Mouse (Mus musculus) CH12.LX (cell line): ENCODE results near the gene Slc7a6.
A peak's percentile ranks its signal among the peaks of the same experiment; 100 is the strongest.

Experiments
- BHLHE40 ChIP-seq: IDR thresholded peaks from 2 replicates; pipeline ENCODE4 v1.6.1; 2011; ENCODE audit warnings: mild to moderate bottlenecking, low read depth, low read length, improper control_type of control experiment
- CTCF ChIP-seq, 2 experiments: IDR thresholded peaks in 1 of 2; conservative IDR thresholded peaks in 1 of 2; 2 replicates each; pipeline ENCODE4 v1.5.1; 2011 to 2012; ENCODE audit warnings: low read depth in 2 of 2, low read length in 2 of 2, improper control_type of control experiment in 1 of 2, inconsistent platforms in 1 of 2, mild to moderate bottlenecking in 1 of 2, moderate library complexity in 1 of 2
- EP300 ChIP-seq: IDR thresholded peaks from 2 replicates; pipeline ENCODE4 v1.6.1; 2011; ENCODE audit warnings: low read length, improper control_type of control experiment
- MAX ChIP-seq: IDR thresholded peaks from 2 replicates; pipeline ENCODE4 v1.6.1; 2011; ENCODE audit warnings: low read length, improper control_type of control experiment
- ZMIZ1 ChIP-seq: IDR thresholded peaks from 2 replicates; pipeline ENCODE4 v1.6.1; 2012; ENCODE audit warnings: low read depth, mild to moderate bottlenecking, inconsistent platforms, low read length, improper control_type of control experiment

- TF ChIP-seq CTCF (conservative IDR thresholded peaks at IDR 0.05 in 1 of 2, IDR thresholded peaks at IDR 0.05 in 1 of 2; ENCODE audit: low read depth in 2 of 2, low read length in 2 of 2) (peak; percentile 40 to 86; a peak in 3 of 4 replicates), EP300 (no peak), BHLHE40 (no peak), ZMIZ1 (no peak), MAX (no peak)
These were observed 30.1 kb downstream of the Slc7a6 start for GRCm38 (mm10) chr8:106198741-106199140.
